Mouse (Mus musculus) MEL (cell line): ENCODE results near the gene Plin1. TPM values are rescaled to one million over a fixed set of nuclear protein-coding genes. Genes with fewer than 3 reads are reported as not detected.

Experiments
- DNase-seq: peaks from one replicate; pipeline ENCODE4 v3.0.0; 2011; ENCODE audit warnings: low read depth, low spot score
- H3K27ac ChIP-seq: 2 replicates; pipeline ENCODE4 v1.5.1; 2012; ENCODE audit warnings: low read depth, mild to moderate bottlenecking, control low read depth, low read length, moderate library complexity; ENCODE audit not compliant: control insufficient read depth
- H3K27me3 ChIP-seq, 2 experiments: fragments of 150-350 bp in 1 of 2; sonication (generic) in 1 of 2; 2 replicates each; pipeline ENCODE4 v1.6.1; 2012; ENCODE audit warnings: low read length in 2 of 2, mild to moderate bottlenecking in 2 of 2, improper control_type of control experiment in 1 of 2, moderate library complexity in 1 of 2; ENCODE audit not compliant: insufficient read depth in 2 of 2, control insufficient read depth in 1 of 2
- H3K36me3 ChIP-seq, 2 experiments: 2 replicates each; pipeline ENCODE4 v1.6.1; 2012 to 2014; ENCODE audit warnings: low read length in 2 of 2, improper control_type of control experiment in 1 of 2, inconsistent platforms in 1 of 2, mild to moderate bottlenecking in 1 of 2; ENCODE audit not compliant: insufficient read depth in 2 of 2, control insufficient read depth in 1 of 2
- H3K4me1 ChIP-seq, 2 experiments: fragments of 150-350 bp in 1 of 2; sonication (generic) in 1 of 2; 2 replicates each; pipeline ENCODE4 v1.6.1; 2012; ENCODE audit warnings: low read length in 2 of 2, improper control_type of control experiment in 1 of 2, mild to moderate bottlenecking in 1 of 2; ENCODE audit not compliant: insufficient read depth in 2 of 2, control insufficient read depth in 1 of 2
- H3K4me3 ChIP-seq, 2 experiments: fragments of 150-350 bp in 1 of 2; sonication (generic) in 1 of 2; 2 replicates each; pipeline ENCODE4 v1.5.1; 2012; ENCODE audit warnings: low read depth in 2 of 2, low read length in 2 of 2, mild to moderate bottlenecking in 2 of 2, moderate library complexity in 2 of 2, control low read depth in 1 of 2, improper control_type of control experiment in 1 of 2; ENCODE audit not compliant: control insufficient read depth in 1 of 2, insufficient read depth in 1 of 2
- H3K79me2 ChIP-seq: 2 replicates; pipeline ENCODE4 v1.6.1; 2012; ENCODE audit warnings: mild to moderate bottlenecking, low read length, moderate library complexity; ENCODE audit not compliant: control insufficient read depth, poor library complexity, insufficient read depth
- H3K9ac ChIP-seq: 2 replicates; pipeline ENCODE4 v1.6.1; 2012; ENCODE audit warnings: low read depth, mild to moderate bottlenecking, control low read depth, low read length, moderate library complexity; ENCODE audit not compliant: control insufficient read depth, poor library complexity, severe bottlenecking
- H3K9me3 ChIP-seq: fragments of 150-350 bp; sonication (generic); replicated peaks from 2 replicates; pipeline ENCODE4 v1.6.1; 2012; ENCODE audit warnings: mild to moderate bottlenecking, low read length, improper control_type of control experiment, moderate library complexity; ENCODE audit not compliant: insufficient read depth
- BHLHE40 ChIP-seq: IDR thresholded peaks from 2 replicates; pipeline ENCODE4 v1.6.1; 2012; ENCODE audit warnings: low read depth, mild to moderate bottlenecking, inconsistent platforms, low read length, improper control_type of control experiment, borderline replicate concordance
- CHD1 ChIP-seq: IDR thresholded peaks from 2 replicates; pipeline ENCODE4 v1.6.1; 2012; ENCODE audit warnings: low read depth, mild to moderate bottlenecking, inconsistent platforms, low read length, improper control_type of control experiment
- CTCF ChIP-seq, 3 experiments: IDR thresholded peaks in 2 of 3; conservative IDR thresholded peaks in 1 of 3; 2 replicates each; pipeline ENCODE4 v1.5.1; 2011 to 2012; ENCODE audit warnings: low read length in 3 of 3, low read depth in 2 of 3, mild to moderate bottlenecking in 2 of 3, improper control_type of control experiment in 1 of 3, inconsistent platforms in 1 of 3, mixed read lengths in 1 of 3, moderate library complexity in 1 of 3; ENCODE audit not compliant: control insufficient read depth in 1 of 3, insufficient read depth in 1 of 3, poor library complexity in 1 of 3, severe bottlenecking in 1 of 3
- E2F4 ChIP-seq: IDR thresholded peaks from 2 replicates; pipeline ENCODE4 v1.6.1; 2011; ENCODE audit warnings: low read depth, low read length, improper control_type of control experiment, borderline replicate concordance
- ELF1 ChIP-seq: IDR thresholded peaks from 2 replicates; pipeline ENCODE4 v1.6.1; 2014; ENCODE audit warnings: low read depth, mild to moderate bottlenecking, inconsistent platforms, low read length, improper control_type of control experiment, moderate library complexity
- ETS1 ChIP-seq: IDR thresholded peaks from 2 replicates; pipeline ENCODE4 v1.6.1; 2012; ENCODE audit warnings: low read depth, mild to moderate bottlenecking, inconsistent platforms, low read length, improper control_type of control experiment, moderate library complexity
- GATA1 ChIP-seq: IDR thresholded peaks from 2 replicates; pipeline ENCODE4 v1.6.1; 2011; ENCODE audit warnings: low read depth, low read length, improper control_type of control experiment
- MAX ChIP-seq: IDR thresholded peaks from 2 replicates; pipeline ENCODE4 v1.6.1; 2011; ENCODE audit warnings: low read length, improper control_type of control experiment
- MAZ ChIP-seq: IDR thresholded peaks from 2 replicates; pipeline ENCODE4 v1.6.1; 2012; ENCODE audit warnings: low read depth, mild to moderate bottlenecking, inconsistent platforms, low read length, improper control_type of control experiment
- MEF2A ChIP-seq: IDR thresholded peaks from 2 replicates; pipeline ENCODE4 v1.6.1; 2014; ENCODE audit warnings: low read depth, mild to moderate bottlenecking, inconsistent platforms, low read length, improper control_type of control experiment; ENCODE audit not compliant: poor library complexity, insufficient replicate concordance, severe bottlenecking; ENCODE audit errors: extremely low read depth
- POLR2A ChIP-seq, 2 experiments: IDR thresholded peaks; 2 replicates each; pipeline ENCODE4 v1.6.1; 2011 to 2012; ENCODE audit warnings: low read length in 2 of 2, mild to moderate bottlenecking in 2 of 2, control low read depth in 1 of 2, improper control_type of control experiment in 1 of 2, low read depth in 1 of 2, moderate library complexity in 1 of 2; ENCODE audit not compliant: control insufficient read depth in 1 of 2, insufficient read depth in 1 of 2, poor library complexity in 1 of 2
- POLR2AphosphoS5 ChIP-seq: IDR thresholded peaks from 2 replicates; pipeline ENCODE4 v1.6.1; 2012; ENCODE audit warnings: low read depth, borderline replicate concordance, mild to moderate bottlenecking, inconsistent platforms, low read length, moderate library complexity, mixed read lengths
- RCOR1 ChIP-seq: IDR thresholded peaks from 2 replicates; pipeline ENCODE4 v1.6.1; 2012; ENCODE audit warnings: low read depth, mild to moderate bottlenecking, inconsistent platforms, low read length, improper control_type of control experiment
- SIN3A ChIP-seq: IDR thresholded peaks from 2 replicates; pipeline ENCODE4 v1.6.1; 2012; ENCODE audit warnings: low read length, improper control_type of control experiment, inconsistent platforms
- SMC3 ChIP-seq: IDR thresholded peaks from 2 replicates; pipeline ENCODE4 v1.6.1; 2011; ENCODE audit warnings: low read depth, low read length, improper control_type of control experiment
- TAL1 ChIP-seq: IDR thresholded peaks from 2 replicates; pipeline ENCODE4 v1.6.1; 2012; ENCODE audit warnings: mild to moderate bottlenecking, inconsistent platforms, low read length, moderate library complexity, mixed read lengths
- TBP ChIP-seq: IDR thresholded peaks from 2 replicates; pipeline ENCODE4 v1.8.0; 2011; ENCODE audit warnings: low read depth, low read length, improper control_type of control experiment
- TCF12 ChIP-seq: IDR thresholded peaks from 2 replicates; pipeline ENCODE4 v1.6.1; 2014; ENCODE audit warnings: low read depth, mild to moderate bottlenecking, inconsistent platforms, low read length, improper control_type of control experiment, moderate library complexity
- ZC3H11A ChIP-seq: IDR thresholded peaks from 2 replicates; pipeline ENCODE4 v1.6.1; 2012; ENCODE audit warnings: low read depth, mild to moderate bottlenecking, inconsistent platforms, low read length, improper control_type of control experiment
- ZNF384 ChIP-seq: IDR thresholded peaks from 2 replicates; pipeline ENCODE4 v1.6.1; 2012; ENCODE audit warnings: low read depth, mild to moderate bottlenecking, inconsistent platforms, low read length, improper control_type of control experiment
- polyA plus RNA-seq, 2 experiments: library from polyadenylated mRNA; stranded (reverse) in 1 of 2; unstranded in 1 of 2; fragments of >175 nt in 1 of 2; fragments of >200 nt in 1 of 2; gene quantifications; 2 replicates each; pipeline versions ENCODE4 v1.2.1 to v1.2.4; 2012; ENCODE audit warnings: low replicate concordance in 2 of 2, low read depth in 1 of 2; ENCODE audit not compliant: insufficient read length in 2 of 2, insufficient read depth in 1 of 2, missing spikeins in 1 of 2
- total RNA-seq: library from RNA; depleted of rRNA; stranded (reverse); fragments of 300-350 nt; gene quantifications from 2 replicates; pipeline ENCODE4 v1.2.3, GENCODE M21; 2012

The Plin1 gene
- total and polyA plus RNA-seq, 3 experiments: 0.08 to 0.19 TPM; not detected in 1

DNA sequence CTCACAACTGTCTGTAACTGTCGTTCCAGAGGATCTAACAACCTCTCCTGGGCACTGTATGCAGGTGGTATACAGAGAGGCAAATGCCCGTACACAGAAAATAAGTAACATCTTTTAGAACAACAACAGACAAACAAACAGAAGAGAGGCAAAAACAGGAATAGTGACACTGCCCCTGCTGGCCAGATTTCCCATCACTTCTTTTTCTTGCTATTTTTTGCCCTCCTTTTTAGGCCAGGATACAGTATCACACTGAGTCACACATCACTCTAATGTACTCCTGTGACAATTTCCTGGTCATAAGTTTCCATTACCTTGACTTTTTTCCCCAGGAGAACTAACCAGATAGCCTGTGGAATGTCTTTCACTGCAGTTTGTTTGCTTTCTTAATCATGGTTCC is 23.6 kb upstream of the Plin1 start:
- no peak overlapping the region for H3K9ac ChIP-seq
- TF ChIP-seq GATA1 (no peak), CTCF (IDR thresholded peaks at IDR 0.05 in 2 of 3, conservative IDR thresholded peaks at IDR 0.05 in 1 of 3; ENCODE audit: control insufficient read depth in 1 of 3, insufficient read depth in 1 of 3, low read depth in 2 of 3, low read length in 3 of 3, poor library complexity in 1 of 3, severe bottlenecking in 1 of 3) (peak; percentile 2 to 39 (median 17); a peak in 2 of 6 replicates), ZNF384 (no peak)
- TF ChIP-seq, all 39 proteins: peak for 1
- H3K36me3 ChIP-seq: peaks cover 0 to 18% of the 10 kb centered on the region in 2 experiments; a peak in 2 of 4 replicates

GRCm38 (mm10) chr7:79749511-79749910 is 16.8 kb upstream of the Plin1 start:
- H3K79me2 ChIP-seq: no peaks in the 10 kb centered on the region
- no peak overlapping the region for H3K27ac ChIP-seq
- no peaks in the 10 kb centered on the region for H3K9me3 ChIP-seq
- H3K36me3 ChIP-seq: peaks cover 0 to 4% of the 10 kb centered on the region in 2 experiments; a peak in 2 of 4 replicates
- TF ChIP-seq ETS1 (no peak), ELF1 (no peak), RCOR1 (no peak), POLR2AphosphoS5 (no peak), TAL1 (no peak), MAZ (no peak), SIN3A (no peak), CHD1 (no peak), ZC3H11A (no peak), SMC3 (no peak), POLR2A (IDR thresholded peaks at IDR 0.05; ENCODE audit: control insufficient read depth in 1 of 2, insufficient read depth in 1 of 2, low read depth in 1 of 2, low read length in 2 of 2, poor library complexity in 1 of 2) (no peak), TBP (no peak)
- no peaks in the 10 kb centered on the region for H3K27me3 ChIP-seq
- no peak overlapping the region for H3K4me3 ChIP-seq
- H3K4me1 ChIP-seq: peaks cover 0 to 5% of the 10 kb centered on the region in 2 experiments; a peak in 2 of 4 replicates
- H3K9ac ChIP-seq: no peak overlapping the region
- no peak for DNase-seq

More for the DNA sequence above, 23.6 kb upstream of the Plin1 start:
- H3K79me2 ChIP-seq: no peaks in the 10 kb centered on the region
- DNase-seq: peak; percentile 24
- peaks cover 11% of the 10 kb centered on the region in 2 experiments for H3K4me1 ChIP-seq
- H3K9me3 ChIP-seq: no peaks in the 10 kb centered on the region
- no peak overlapping the region for H3K4me3 ChIP-seq
- H3K27ac ChIP-seq: no peak overlapping the region
- H3K27me3 ChIP-seq: no peaks in the 10 kb centered on the region

GRCm38 (mm10) chr7:79747659-79748058 is 15.0 kb upstream of the Plin1 start:
- Histone ChIP-seq H3K27me3 (no peaks in the 10 kb centered on the region), H3K36me3 (peaks cover 0 to 13% of the 10 kb centered on the region in 2 experiments; a peak in 2 of 4 replicates), H3K4me3 (no peak overlapping the region), H3K4me1 (peaks cover 0 to 19% of the 10 kb centered on the region in 2 experiments; a peak in 2 of 4 replicates), H3K27ac (no peak overlapping the region), H3K9me3 (no peaks in the 10 kb centered on the region), H3K79me2 (peaks cover 2% of the 10 kb centered on the region; the same call in 1 of the 2 replicates), H3K9ac (no peak overlapping the region)
- TF ChIP-seq MAX (no peak), CTCF (IDR thresholded peaks at IDR 0.05 in 2 of 3, conservative IDR thresholded peaks at IDR 0.05 in 1 of 3; ENCODE audit: control insufficient read depth in 1 of 3, insufficient read depth in 1 of 3, low read depth in 2 of 3, low read length in 3 of 3, poor library complexity in 1 of 3, severe bottlenecking in 1 of 3) (no peak), E2F4 (no peak), BHLHE40 (no peak), MEF2A (no peak), MAZ (no peak), TCF12 (no peak)
- DNase-seq: no peak
